Mouse (Mus musculus) liver, embryonic 15.5 days (tissue): ENCODE results near the gene Zdhhc12. TPM values are rescaled to one million over a fixed set of nuclear protein-coding genes. Genes with fewer than 3 reads are reported as not detected.
"Not testable (repeated sequence)": the region's sequence is repeated elsewhere in the genome, so short reads cannot be mapped to it uniquely, and the experiment has no call there.

ENCODE experiments used
- ATAC-seq: fragments of 200-750 bp; cut with Nextera tagmentation; 2 replicates; pipeline ENCODE4 v1.8.0; 2017; ENCODE audit warnings: moderate number of reproducible peaks, mild to moderate bottlenecking, moderate library complexity; ENCODE audit not compliant: insufficient read depth
- H3K27ac ChIP-seq: fragments of 300-500 bp; sonication (generic); replicated peaks from 2 replicates; pipeline ENCODE4 v1.5.1; 2015; ENCODE audit warnings: mild to moderate bottlenecking, inconsistent platforms
- H3K27me3 ChIP-seq: fragments of 300-500 bp; sonication (generic); 2 replicates; pipeline ENCODE4 v1.6.1; 2015; ENCODE audit warnings: mild to moderate bottlenecking, inconsistent platforms
- H3K36me3 ChIP-seq: fragments of 300-500 bp; sonication (generic); replicated peaks from 2 replicates; pipeline ENCODE4 v1.6.1; 2015; ENCODE audit warnings: moderate library complexity, mild to moderate bottlenecking, inconsistent platforms
- H3K4me1 ChIP-seq: fragments of 300-500 bp; sonication (generic); replicated peaks from 2 replicates; pipeline ENCODE4 v1.6.1; 2015; ENCODE audit warnings: inconsistent platforms
- H3K4me2 ChIP-seq: fragments of 300-500 bp; sonication (generic); 2 replicates; pipeline ENCODE4 v1.6.1; 2015; ENCODE audit warnings: moderate library complexity, mild to moderate bottlenecking, inconsistent platforms
- H3K4me3 ChIP-seq: fragments of 300-500 bp; sonication (generic); replicated peaks from 2 replicates; pipeline ENCODE4 v1.5.1; 2015; ENCODE audit warnings: mild to moderate bottlenecking, inconsistent platforms
- H3K9ac ChIP-seq: fragments of 300-500 bp; sonication (generic); 2 replicates; pipeline ENCODE4 v1.6.1; 2015; ENCODE audit warnings: moderate library complexity, mild to moderate bottlenecking, inconsistent platforms
- H3K9me3 ChIP-seq: fragments of 300-500 bp; sonication (generic); replicated peaks from 2 replicates; pipeline ENCODE4 v1.6.1; 2016; ENCODE audit warnings: inconsistent platforms
- WGBS: fragments of 180-500 bp; shearing (Covaris S2); methylation state at CpG from one replicate; pipeline ENCODE4 v1.1.7; 2015; ENCODE audit warnings: mixed read lengths; ENCODE audit not compliant: insufficient replicate concordance; 5-methylcytosine and 5-hydroxymethylcytosine counted together
- polyA plus RNA-seq: library from polyadenylated mRNA; unstranded; fragments of >200 nt; fragmentation: Nextera tagmentation; extraction: Ambion mirVana; gene quantifications from 2 replicates; pipeline ENCODE4 v1.2.1, GENCODE M21; 2015

Gene Zdhhc12
- polyA plus RNA-seq, 1 experiment from 2014 or later: 20.6 TPM

DNA sequence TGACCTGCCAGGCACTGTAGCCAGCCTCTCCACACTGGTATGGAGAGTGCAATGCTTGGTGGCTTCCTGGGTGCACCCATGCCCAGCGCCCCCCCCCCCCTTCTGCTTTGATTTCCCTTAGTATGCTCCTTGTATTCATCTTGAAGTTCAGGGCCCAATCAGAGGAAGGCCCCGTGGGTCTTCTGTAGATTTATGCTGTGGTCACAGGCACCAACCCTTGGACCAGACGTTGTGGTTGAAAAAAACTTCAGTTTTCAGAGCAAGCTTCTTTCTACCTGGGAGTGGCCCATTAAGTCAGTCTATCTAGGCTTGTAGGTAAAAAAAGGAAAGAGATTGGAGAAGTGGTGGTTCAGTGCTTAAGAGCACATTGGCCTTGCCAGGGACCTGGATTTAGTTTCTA is 29.7 kb downstream of the Zdhhc12 start:
- H3K27ac ChIP-seq: peak overlapping the region; percentile 86
- peaks cover 11% of the 10 kb centered on the region for H3K36me3 ChIP-seq
- H3K4me3 ChIP-seq: peak overlapping the region; percentile 67
- H3K4me2 ChIP-seq: peak overlapping the region; percentile 95
- 1% methylated on average over 3 of the region's 3 CpGs for WGBS
- peaks cover 67% of the 10 kb centered on the region for H3K4me1 ChIP-seq
- no peak for ATAC-seq
- no peaks in the 10 kb centered on the region for H3K27me3 ChIP-seq
- peak overlapping the region; percentile 69 for H3K9ac ChIP-seq
- H3K9me3 ChIP-seq: no peaks in the 10 kb centered on the region

DNA sequence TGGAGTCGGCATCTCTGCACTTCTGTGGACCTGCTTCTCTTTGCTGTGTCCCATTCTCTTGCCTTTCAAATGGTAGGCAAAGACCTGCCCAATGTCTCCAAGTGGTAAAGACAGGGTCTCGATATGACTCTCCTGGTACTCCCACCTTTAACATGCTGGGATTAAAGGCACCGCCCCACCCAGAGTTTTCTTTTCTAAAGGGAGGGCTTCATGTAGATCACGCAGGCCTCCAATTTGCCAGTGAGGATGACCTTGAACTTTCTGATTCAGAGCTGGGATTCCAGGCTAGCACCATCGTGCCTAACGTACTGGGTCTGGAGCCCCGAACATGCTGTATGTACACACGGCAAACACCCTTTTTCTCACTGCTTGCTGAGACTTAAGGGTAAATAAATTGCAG is 30.2 kb downstream of the Zdhhc12 start:
- Histone ChIP-seq H3K4me1 (peaks cover 63% of the 10 kb centered on the region), H3K27ac (peak overlapping the region; percentile 86), H3K27me3 (no peaks in the 10 kb centered on the region), H3K9ac (peak overlapping the region; percentile 69), H3K4me2 (peak overlapping the region; percentile 95), H3K9me3 (no peaks in the 10 kb centered on the region), H3K36me3 (peaks cover 6% of the 10 kb centered on the region), H3K4me3 (peak overlapping the region; percentile 67)
- WGBS: 2% methylated on average over 8 of the region's 8 CpGs
- ATAC-seq: no peak

DNA sequence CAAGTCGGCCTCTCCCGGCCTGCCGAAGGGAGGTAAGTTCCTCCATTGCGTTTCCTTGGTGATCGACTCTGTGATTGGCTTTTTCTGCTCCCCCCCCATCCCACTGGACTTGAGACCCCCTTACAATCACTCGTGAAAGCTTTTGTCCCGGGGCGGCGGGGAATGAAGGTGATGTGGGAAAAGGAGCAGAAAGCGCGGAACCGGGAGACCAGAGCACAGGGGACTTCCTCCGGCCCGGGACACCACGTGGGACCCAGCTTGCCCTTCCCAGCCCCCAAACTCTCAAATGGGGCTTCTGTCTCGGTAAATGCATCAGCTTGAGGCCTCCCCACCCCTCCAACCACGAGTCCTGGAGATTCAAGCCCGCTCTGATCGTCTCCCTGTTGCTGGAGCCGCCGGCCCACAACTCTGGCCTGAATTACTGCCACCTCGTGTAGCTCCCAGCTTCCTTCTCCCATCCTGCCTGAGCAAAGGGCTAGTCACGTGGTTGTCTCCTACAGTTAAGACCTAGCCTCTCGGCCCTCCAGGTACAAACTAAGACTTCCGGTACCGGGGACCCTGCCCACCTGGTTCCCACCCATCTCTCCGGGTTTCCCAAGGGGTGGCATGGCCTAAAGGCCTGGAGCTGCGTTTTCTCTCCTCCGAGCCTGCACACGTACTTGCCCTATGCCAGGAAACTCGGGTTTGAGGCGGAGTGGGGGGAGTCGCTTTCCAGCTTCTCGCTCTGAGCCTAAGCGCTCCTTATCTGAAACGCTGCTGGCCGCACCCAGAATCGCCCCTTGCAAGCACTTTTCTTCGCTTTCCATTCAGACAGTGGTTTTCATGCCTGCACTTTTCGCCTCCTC is 31.0 kb downstream of the Zdhhc12 start:
- no peak for ATAC-seq
- Histone ChIP-seq H3K4me3 (peak overlapping the region; percentile 67), H3K4me2 (peak overlapping the region; percentile 95), H3K9me3 (no peaks in the 10 kb centered on the region), H3K9ac (peak overlapping the region; percentile 69), H3K27me3 (no peaks in the 10 kb centered on the region), H3K4me1 (peaks cover 58% of the 10 kb centered on the region), H3K27ac (peak overlapping the region; percentile 86), H3K36me3 (no peaks in the 10 kb centered on the region)
- WGBS: under 1% methylated on average over 40 of the region's 40 CpGs

DNA sequence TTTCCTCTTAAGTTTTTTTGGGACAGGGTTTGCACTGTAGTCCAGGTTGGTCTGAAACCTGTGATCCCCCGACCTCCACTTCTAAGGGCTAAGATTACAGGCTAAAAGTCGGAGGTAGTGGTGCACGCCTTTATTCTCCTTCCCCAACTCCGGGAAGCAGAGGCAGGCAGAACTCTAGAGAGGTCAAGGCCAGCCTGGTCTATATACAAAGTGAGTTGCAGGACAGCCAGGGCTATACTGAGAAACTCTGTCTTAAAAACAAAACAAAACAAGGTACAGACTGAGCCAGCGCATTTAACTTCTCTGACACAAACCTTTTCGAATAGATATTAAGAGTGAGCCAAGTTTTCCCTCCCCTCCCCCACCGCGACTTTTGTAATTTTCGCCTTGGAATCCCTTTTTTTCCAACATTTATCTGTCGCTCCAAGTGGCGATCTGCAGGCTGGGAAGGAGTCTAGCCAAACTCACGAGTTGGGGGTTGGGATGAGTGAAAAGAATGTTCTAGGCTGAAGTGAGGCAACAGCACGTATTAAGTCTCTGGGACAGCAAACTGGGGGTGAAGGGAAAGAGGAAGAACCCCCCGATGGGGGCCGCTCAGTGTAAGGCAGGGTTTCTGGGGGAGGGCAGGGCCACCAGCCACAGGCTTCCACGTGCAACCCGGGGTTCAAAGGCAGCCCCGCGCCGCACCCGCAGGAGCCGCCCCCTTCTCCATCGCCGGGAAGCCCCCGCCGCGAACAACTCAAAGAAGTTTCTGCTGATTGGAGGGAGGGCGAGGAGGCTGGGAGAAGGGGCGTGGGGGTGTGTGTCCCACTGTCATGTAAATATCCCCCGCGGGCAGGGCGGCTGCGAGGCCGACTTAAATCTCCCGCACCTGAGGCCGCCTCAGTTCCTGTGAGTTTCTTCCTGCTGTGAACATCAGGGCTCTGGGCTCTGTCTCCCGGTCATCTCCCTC is 32.0 kb downstream of the Zdhhc12 start:
- H3K9ac ChIP-seq: peak overlapping the region; percentile 69
- no peaks in the 10 kb centered on the region for H3K9me3 ChIP-seq
- peak overlapping the region; percentile 95 for H3K4me2 ChIP-seq
- H3K4me1 ChIP-seq: peaks cover 60% of the 10 kb centered on the region
- 6% methylated on average over 37 of the region's 37 CpGs for WGBS
- ATAC-seq: no peak
- H3K4me3 ChIP-seq: peak overlapping the region; percentile 67
- no peaks in the 10 kb centered on the region for H3K36me3 ChIP-seq
- H3K27ac ChIP-seq: peak overlapping the region; percentile 86
- no peaks in the 10 kb centered on the region for H3K27me3 ChIP-seq

DNA sequence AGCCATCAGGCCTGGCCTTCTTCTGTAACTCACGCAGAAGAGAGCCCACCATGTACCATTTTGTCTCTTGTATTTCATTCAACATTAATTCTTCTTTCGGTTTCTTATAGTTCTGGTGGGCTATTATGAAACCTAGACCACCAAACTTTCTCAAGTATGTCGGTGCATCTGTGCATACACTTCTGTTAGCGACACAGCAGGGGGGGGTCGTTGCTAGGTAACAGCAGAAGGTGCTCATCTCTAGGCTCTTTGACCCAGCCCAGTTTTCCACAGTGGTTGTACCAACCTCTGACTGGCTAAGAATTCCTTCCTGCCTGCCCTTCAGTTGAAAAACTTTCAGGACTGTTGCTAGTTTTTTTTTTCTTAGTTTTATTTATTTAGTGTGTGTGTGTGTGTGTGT is 35.0 kb downstream of the Zdhhc12 start:
- 65% methylated on average over 5 of the region's 5 CpGs for WGBS
- Histone ChIP-seq H3K4me3 (no peak overlapping the region), H3K27me3 (peaks cover 7% of the 10 kb centered on the region; the same call in 1 of the 2 replicates), H3K9ac (no peak overlapping the region), H3K4me2 (no peak overlapping the region), H3K27ac (no peak overlapping the region), H3K4me1 (peaks cover 34% of the 10 kb centered on the region), H3K36me3 (no peaks in the 10 kb centered on the region), H3K9me3 (no peaks in the 10 kb centered on the region)
- ATAC-seq: no peak

DNA sequence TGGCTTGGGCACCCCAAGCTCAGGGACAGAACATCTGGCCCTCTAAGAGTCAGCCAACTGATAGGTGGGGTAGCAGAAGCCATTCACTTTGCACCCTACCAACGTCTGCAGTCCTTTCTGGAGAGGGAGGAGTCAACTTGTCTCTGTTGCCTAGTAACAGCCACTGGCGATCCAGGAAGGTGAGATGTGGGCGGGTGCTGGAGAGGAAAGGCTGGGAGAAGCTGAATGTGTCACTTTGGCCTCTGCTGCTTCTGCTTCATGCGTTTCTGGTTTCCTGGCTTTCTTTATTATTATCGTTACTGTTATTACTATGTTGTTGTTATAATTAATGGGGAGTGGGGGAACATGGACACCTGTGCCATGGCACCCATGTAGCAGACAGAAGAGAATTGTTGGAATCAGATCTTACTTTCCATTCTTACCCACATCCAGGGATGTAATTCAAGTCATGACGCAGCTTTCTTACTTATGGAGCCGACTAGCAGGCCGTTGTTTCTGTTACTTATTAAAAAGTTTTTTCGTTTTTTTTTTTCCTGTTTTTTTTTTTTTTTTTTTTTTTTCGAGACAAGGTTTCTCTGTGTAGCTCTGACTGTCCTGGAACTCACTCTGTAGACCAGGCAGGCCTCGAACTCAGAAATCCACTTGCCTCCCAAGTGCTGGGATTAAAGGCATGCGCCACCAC is 36.1 kb downstream of the Zdhhc12 start, which contains the start of gene Set:
TSS of gene Set (plus strand) at position 156 of the 682 bp plus-strand sequence.
- peaks cover 24% of the 10 kb centered on the region for H3K4me1 ChIP-seq
- no peaks in the 10 kb centered on the region for H3K9me3 ChIP-seq
- WGBS: 36% methylated on average over 12 of the region's 12 CpGs
- peaks cover 11% of the 10 kb centered on the region for H3K27me3 ChIP-seq
- H3K36me3 ChIP-seq: no peaks in the 10 kb centered on the region
- H3K9ac ChIP-seq: no peak within 1 kb of the TSS
- H3K4me2 ChIP-seq: no peak within 1 kb of the TSS
- ATAC-seq: peak; percentile 24; the same call in 1 of the 2 replicates
- no peak within 1 kb of the TSS for H3K4me3 ChIP-seq
- no peak within 1 kb of the TSS for H3K27ac ChIP-seq

DNA sequence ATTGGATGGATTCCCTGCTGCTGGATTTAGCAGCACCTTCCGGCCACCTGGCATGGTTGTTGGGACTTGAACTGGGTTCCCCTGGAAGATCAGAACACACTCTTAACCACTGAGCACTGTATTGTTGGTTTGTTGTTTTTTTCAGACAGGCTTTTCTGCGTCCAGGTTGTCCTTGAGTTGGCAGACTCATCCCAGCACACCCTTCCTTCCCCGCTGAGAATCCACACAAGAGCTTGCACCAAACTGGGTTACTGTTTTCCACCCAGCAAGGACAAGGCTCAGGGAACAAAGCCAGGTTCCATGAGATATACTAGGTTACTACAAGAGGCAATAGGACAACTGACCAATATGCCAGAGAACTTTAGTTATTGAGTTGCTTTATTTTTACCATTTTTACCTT is 36.7 kb downstream of the Zdhhc12 start:
- Histone ChIP-seq H3K4me2 (no peak overlapping the region), H3K9ac (no peak overlapping the region), H3K36me3 (no peaks in the 10 kb centered on the region), H3K9me3 (no peaks in the 10 kb centered on the region), H3K4me1 (peaks cover 18% of the 10 kb centered on the region), H3K27ac (no peak overlapping the region), H3K4me3 (no peak overlapping the region), H3K27me3 (peaks cover 11% of the 10 kb centered on the region)
- 76% methylated on average over 3 of the region's 3 CpGs for WGBS
- ATAC-seq: no peak

DNA sequence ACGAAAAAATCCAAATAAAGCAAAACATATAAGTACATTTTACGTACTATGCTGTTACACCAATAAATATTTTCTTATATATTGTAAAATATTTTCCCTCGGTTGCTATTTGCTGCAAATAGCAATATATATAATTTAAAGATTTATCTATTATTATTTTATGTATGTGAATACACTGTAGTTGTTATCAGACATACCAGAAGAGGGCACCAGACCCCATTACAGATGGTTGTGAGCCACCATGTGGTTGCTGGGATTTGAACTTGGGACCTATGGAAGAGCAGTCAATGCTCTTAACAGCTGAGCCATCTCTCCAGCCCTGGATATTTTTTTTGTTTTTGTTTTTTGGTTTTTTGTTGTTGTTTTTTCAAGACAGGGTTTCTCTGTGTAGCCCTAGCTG is 38.1 kb downstream of the Zdhhc12 start:
- 74% methylated on average over 3 of the region's 3 CpGs for WGBS
- H3K36me3 ChIP-seq, H3K4me3 ChIP-seq, H3K9me3 ChIP-seq, H3K4me1 ChIP-seq, H3K27ac ChIP-seq, H3K4me2 ChIP-seq, H3K9ac ChIP-seq, ATAC-seq: not testable (repeated sequence)
- peaks cover 11% of the 10 kb centered on the region for H3K27me3 ChIP-seq

DNA sequence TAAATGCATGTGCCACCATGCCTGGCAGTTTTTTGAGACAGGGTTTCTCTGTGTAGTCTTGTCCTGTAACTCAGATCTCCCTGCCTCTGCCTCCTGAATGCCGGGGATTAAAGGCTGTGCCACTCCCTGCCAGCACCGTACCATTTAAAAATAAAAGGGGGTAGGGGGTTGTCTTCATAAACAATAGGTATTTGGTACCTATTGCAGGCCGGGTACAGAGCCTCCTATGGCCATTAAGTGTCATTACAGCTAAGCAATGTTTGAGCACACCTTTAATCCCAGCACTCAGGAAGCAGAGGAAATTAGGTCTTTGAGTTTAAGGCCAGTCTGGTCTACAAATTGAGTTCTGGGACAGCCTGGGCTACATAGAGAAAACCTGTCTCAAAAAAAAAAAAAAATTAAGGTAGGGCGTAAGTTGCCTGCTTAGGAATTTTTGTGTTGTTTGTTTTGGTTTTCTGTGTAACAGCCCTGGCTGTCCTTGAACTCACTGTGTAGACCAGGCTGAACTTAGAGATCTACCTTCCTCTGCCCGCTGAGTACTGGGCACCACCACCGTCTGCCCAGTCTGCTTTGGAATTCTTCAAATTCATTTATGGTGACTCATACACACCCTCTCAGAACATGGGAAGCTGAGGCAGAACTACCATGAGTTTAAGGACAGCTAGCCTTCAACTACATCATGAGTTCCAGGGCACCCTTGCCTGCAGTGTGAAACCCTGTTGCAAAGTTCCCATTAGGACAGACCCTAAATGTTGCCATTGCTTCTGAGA is 41.3 kb downstream of the Zdhhc12 start:
- no peaks in the 10 kb centered on the region for H3K9me3 ChIP-seq
- no peak for ATAC-seq
- H3K27ac ChIP-seq: no peak overlapping the region
- 32% methylated on average over 6 of the region's 6 CpGs for WGBS
- H3K9ac ChIP-seq: no peak overlapping the region
- peaks cover 11% of the 10 kb centered on the region for H3K27me3 ChIP-seq
- H3K4me2 ChIP-seq: no peak overlapping the region
- H3K36me3 ChIP-seq: no peaks in the 10 kb centered on the region
- no peak overlapping the region for H3K4me3 ChIP-seq
- peaks cover 26% of the 10 kb centered on the region for H3K4me1 ChIP-seq

DNA sequence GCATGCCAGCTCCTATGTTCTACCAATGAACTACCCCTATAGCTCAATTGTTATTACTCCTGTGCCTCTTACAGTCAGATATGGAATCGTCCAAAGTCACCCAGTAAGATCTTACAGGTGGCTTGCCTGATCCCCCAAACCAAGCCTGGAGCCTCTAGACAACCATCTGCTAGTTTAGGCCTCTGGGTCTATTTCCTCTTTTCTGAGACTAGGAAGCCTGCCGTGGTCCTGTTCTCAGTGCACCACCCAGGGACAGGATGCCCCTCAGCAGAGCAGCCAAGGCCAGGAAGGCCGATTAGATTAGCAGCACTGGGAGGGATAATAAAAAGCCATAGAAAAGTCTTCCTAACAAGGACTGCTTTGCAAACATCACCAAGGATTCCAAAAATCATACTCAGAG is 43.6 kb downstream of the Zdhhc12 start:
- peak overlapping the region; percentile 30; the same call in 1 of the 2 replicates for H3K27ac ChIP-seq
- H3K36me3 ChIP-seq: no peaks in the 10 kb centered on the region
- no peaks in the 10 kb centered on the region for H3K9me3 ChIP-seq
- H3K27me3 ChIP-seq: peaks cover 11% of the 10 kb centered on the region
- no peak overlapping the region for H3K4me2 ChIP-seq
- no peak overlapping the region for H3K9ac ChIP-seq
- no peak overlapping the region for H3K4me3 ChIP-seq
- peaks cover 23% of the 10 kb centered on the region for H3K4me1 ChIP-seq
- WGBS: 22% methylated on average over 3 of the region's 3 CpGs
- ATAC-seq: no peak
